Mouse (Mus musculus) adrenal gland, postnatal 14 days (tissue): ENCODE results near the gene Gng7. TPM values are rescaled to one million over a fixed set of nuclear protein-coding genes. Genes with fewer than 3 reads are reported as not detected.

Source experiments
- DNase-seq: peaks from one replicate; pipeline ENCODE4 v3.0.0; 2021; ENCODE audit warnings: mixed read lengths
- total RNA-seq: library from RNA; stranded (reverse); gene quantifications from 2 replicates; pipeline ENCODE4 v1.2.3, GENCODE M21; 2021

Gene Gng7
- total RNA-seq, 1 experiment from 2014 or later, result 5.9 TPM

DNA sequence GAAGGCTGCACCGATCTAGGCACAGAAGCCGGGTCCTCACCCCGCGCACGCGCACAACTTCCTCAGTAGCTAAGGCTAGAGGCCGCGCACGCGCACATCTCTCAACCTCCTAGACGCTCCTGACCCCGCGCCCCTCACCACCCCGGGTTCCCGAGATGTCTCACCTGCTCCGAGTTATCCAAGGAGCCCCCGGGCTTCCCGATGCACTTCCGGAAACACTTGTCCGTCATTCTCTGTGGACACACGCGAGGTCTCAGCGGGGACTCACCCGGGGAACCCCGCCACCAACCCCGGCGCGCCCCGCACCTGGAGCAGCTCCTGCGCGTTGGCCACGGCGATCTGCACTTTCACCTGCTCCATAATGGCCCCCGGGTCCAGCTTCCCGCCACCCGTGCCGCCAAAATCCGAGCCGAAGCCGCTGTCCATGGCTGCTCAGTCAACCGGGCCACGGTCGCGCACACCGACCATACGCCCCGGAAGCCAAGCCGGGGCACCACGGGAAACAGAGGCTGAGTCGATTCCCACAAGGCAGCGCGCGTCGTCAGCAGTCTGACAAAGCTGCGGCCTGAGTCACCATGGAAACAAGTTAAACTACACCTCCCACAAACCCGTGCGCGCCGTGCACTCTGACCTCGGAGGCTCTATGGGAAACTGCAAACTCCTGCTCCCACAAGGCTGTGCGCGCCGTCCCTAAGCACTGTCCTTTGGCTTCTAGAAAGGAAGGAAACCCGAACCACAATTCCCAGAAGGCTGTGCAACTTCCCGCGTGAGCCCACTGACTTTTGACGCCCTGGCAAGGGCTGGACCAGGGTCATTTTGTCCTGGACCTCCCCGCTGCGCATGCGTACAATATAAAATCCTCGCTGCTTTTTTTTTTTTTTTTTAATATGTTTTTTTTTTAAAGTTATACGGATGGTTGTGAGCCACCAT lies 114.2 kb downstream of the Gng7 start, which contains the start of gene Timm13:
Gene Timm13 (minus strand): TSS at position 652 of the 930 bp plus-strand sequence.
- DNase-seq, result peak; percentile 98

DNA sequence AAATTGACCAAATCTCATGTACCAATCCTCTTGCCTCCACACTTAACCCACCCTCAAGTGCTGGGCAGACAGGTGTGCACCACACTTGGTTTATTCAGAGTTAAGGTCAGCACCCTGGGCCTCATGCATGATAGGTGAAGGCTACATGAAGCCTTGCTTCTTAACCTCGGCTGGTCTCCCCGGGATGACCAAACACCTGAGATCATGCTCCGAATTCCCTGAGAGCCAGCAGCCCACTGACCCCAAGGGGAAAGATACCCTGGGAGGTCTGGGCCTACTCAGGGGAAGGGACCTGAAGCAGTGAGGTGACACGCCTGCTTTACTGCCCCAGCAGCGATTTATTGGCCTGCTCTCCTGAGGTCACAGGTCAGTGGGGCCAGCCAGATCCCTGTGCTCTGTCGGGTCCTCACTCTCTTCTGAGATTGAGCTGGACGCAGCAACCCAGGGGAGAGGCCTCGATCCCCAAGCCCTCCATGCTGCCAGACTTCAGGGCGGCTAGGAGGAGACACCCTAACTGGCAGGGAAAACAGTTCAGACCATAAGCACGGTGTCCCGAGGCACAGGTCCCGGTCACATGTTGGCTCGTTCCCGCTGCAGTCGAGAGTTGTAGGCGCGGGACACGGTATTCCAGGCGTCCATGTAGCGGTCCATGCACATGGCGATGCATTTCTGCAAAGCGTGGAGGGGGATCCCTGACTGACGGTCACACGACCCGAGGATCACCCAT lies 115.0 kb downstream of the Gng7 start:
- no peak for DNase-seq

DNA sequence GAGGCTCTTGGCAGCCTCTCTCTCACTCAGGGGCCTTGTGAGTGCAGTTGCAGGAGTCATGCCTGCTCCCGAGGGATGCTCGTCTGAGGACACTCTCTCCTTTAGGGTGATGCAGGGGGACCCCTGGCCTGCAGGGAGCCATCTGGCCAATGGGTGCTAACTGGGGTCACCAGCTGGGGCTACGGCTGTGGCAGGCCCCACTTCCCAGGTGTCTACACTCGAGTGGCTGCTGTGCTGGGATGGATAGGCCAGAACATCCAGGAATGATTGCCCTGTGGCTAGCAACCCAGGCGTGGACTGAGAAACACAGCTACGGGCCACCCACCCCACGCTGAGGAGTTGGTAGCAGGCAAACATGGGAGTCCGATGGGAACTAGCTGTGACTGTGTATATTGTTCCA lies 115.7 kb downstream of the Gng7 start:
- no peak for DNase-seq

Other genes with a start within 250 kb of the Gng7 start
- 47.6 and 52.2 TPM in 2 replicates for gene Sf3a2, start 216.7 kb downstream of the Gng7 start, total RNA-seq
- gene Plekhj1, start 216.3 kb downstream of the Gng7 start, total RNA-seq, result 59.5 and 71.1 TPM in 2 replicates
- gene Amh, start 209.7 kb downstream of the Gng7 start, total RNA-seq, result 0.74 and 0.94 TPM in 2 replicates
- 2.8 and 3.1 TPM in 2 replicates for gene Jsrp1, start 201.4 kb downstream of the Gng7 start, total RNA-seq
- 734 and 741 TPM in 2 replicates for gene Oaz1, start 188.3 kb downstream of the Gng7 start, total RNA-seq
- gene Lingo3, start 170.9 kb downstream of the Gng7 start, total RNA-seq, result 1.0 and 1.2 TPM in 2 replicates
- 35.1 and 43.3 TPM in 2 replicates for gene Lsm7, start 159.7 kb downstream of the Gng7 start, total RNA-seq
- 30.5 and 33.0 TPM in 2 replicates for gene Sppl2b, start 159.7 kb downstream of the Gng7 start, total RNA-seq
- gene Tmprss9, start 143.1 kb downstream of the Gng7 start, total RNA-seq, result 0.11 TPM in 1 of 2 replicates, not detected in the other
- 252 and 257 TPM in 2 replicates for gene Timm13, start 114.0 kb downstream of the Gng7 start, total RNA-seq
- 14.9 and 15.8 TPM in 2 replicates for gene Lmnb2, start 96.7 kb downstream of the Gng7 start, total RNA-seq
- gene Gadd45b, start 84.9 kb downstream of the Gng7 start, total RNA-seq, result 29.8 and 91.3 TPM in 2 replicates
- 2.1 and 2.3 TPM in 2 replicates for gene Diras1, start 10.7 kb upstream of the Gng7 start, total RNA-seq
- gene Slc39a3, start 22.5 kb upstream of the Gng7 start, total RNA-seq, result 30.3 and 30.5 TPM in 2 replicates
- 212 and 215 TPM in 2 replicates for gene Sgta, start 45.2 kb upstream of the Gng7 start, total RNA-seq
- gene Thop1, start 55.1 kb upstream of the Gng7 start, total RNA-seq, result 56.0 and 60.6 TPM in 2 replicates
- gene Creb3l3, start 83.9 kb upstream of the Gng7 start, total RNA-seq, result 2.5 and 26.5 TPM in 2 replicates
- 161 and 163 TPM in 2 replicates for gene Map2k2, start 91.0 kb upstream of the Gng7 start, total RNA-seq
- 66.9 and 73.8 TPM in 2 replicates for gene Zbtb7a, start 120.3 kb upstream of the Gng7 start, total RNA-seq
- 27.3 and 28.3 TPM in 2 replicates for gene Pias4, start 153.0 kb upstream of the Gng7 start, total RNA-seq
- gene Eef2, start 161.7 kb upstream of the Gng7 start, total RNA-seq, result 1,390 and 1,511 TPM in 2 replicates
- gene Dapk3, start 168.1 kb upstream of the Gng7 start, total RNA-seq, result 58.3 and 62.2 TPM in 2 replicates
- not detected in 2 replicates for gene 4930442H23Rik, start 168.9 kb upstream of the Gng7 start, total RNA-seq
- gene Nmrk2, start 187.1 kb upstream of the Gng7 start, total RNA-seq, result not detected in 2 replicates
- gene Atcay, start 215.9 kb upstream of the Gng7 start, total RNA-seq, result 2.1 and 3.5 TPM in 2 replicates
- 11.0 and 12.5 TPM in 2 replicates for gene Zfr2, start 218.2 kb upstream of the Gng7 start, total RNA-seq
- gene Matk, start 238.0 kb upstream of the Gng7 start, total RNA-seq, result 2.1 and 2.9 TPM in 2 replicates